Mouse (Mus musculus): ENCODE data around the gene Unc5b. TPM values are rescaled to one million over a fixed set of nuclear protein-coding genes. Genes with fewer than 3 reads are reported as not detected.

The Unc5b gene
- total and polyA plus RNA-seq, 3 experiments, result 0.04 to 0.21 (median 0.06) TPM

DNA sequence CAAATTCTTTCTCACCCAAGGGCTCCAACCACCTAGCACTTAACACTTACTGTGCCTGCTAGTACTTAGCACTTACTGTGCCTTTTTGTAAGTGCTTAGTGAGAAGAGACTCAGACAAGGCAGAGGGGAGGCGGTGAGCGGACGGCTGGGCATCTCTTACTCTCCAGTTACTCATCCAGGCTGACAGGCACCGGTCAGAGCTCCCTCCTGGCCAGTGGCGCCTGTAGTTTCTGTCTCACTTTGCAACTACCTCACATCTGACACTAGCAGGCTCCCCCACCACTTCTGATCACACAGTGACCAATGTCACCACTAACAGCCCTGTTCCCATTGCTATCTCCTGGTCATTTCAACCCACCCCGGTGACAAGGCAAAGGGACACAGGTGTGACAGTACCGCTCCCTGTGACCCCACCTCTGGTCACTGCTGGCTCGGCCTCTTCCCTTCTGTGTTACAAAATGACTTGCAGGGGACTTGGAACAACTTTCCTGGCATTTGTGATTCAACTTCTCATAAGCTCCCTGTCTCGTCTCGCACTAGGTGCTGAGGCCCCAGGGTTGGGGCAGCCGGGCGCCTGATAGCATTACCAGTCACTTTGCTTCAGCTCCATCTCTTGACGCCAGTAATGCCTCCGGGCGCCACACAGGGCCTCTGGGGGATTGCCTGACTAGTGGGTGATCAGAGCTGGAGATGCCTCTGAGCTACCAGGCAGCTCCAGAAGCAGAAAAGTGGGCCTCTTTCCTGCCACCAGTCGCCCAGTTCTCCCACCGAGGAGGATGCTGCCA lies 8.5 kb downstream of the Unc5b start:
- H3K4me2 ChIP-seq (ENCODE audit: insufficient read depth, low read depth, poor library complexity, severe bottlenecking), result no peak overlapping the region

DNA sequence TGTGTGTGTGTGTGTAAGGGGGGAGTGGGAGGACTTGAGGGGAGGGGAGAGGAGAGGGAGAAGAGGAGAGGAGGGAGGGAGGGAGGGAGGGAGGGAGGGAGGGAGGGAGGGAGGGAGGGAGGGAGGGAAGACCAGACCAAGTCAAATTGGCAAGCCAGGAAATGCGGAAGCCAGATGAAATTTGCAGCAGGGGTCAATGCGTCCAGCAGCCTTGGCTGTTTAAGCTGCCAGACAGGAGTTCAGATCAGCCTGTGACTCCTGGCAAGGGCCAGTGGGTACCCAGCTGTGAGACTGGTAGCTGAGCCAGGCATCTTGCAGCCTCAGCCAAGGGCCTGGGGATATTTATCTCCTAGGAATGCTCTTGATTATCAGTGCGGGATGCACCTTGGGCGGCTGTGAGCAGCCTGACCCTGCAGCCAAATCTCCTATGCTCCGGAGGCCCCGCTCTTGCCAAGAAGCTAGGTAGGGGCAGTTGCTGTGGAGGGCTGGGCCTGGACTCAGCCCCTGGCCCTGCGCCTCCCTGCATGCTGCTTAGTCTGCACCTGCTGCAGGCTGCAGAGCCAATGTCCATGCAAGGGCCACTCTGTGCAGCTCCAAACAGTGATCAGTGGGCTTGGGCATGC lies 9.5 kb downstream of the Unc5b start:
- dilution Hi-C loops (cut with MboI; ENCODE audit: extremely low pct_ligation_motif_present, extremely low pct_unique_long_range_greater_than_20kb, low sequenced_read_pairs), result no loop called here
- Histone ChIP-seq H3K4me2 (ENCODE audit: insufficient read depth, low read depth, poor library complexity, severe bottlenecking) (no peak overlapping the region), H3K9ac (ENCODE audit: insufficient read depth, low read depth) (no peak overlapping the region), H3K27me3 (replicated peaks) (peaks cover 92% of the 10 kb centered on the region), H3K27ac (ENCODE audit: insufficient read depth, low read depth) (no peak overlapping the region), H3K4me3 (replicated peaks in 1 of 3; ENCODE audit: low read depth in 2 of 3, low read length in 2 of 3, poor library complexity in 1 of 3) (no peak overlapping the region), H3K36me3 (replicated peaks in 1 of 2; ENCODE audit: control insufficient read depth in 1 of 2, insufficient read depth in 1 of 2, low read length in 1 of 2) (no peaks in the 10 kb centered on the region), H3K79me2 (replicated peaks; ENCODE audit: control insufficient read depth, extremely low read depth, insufficient read depth, poor library complexity, severe bottlenecking) (no peaks in the 10 kb centered on the region), H3K9me3 (replicated peaks; ENCODE audit: low read length) (no peaks in the 10 kb centered on the region), H3K4me1 (ENCODE audit: control insufficient read depth in 1 of 2, insufficient read depth in 2 of 2) (no peaks in the 10 kb centered on the region)
- in situ Hi-C loops (cut with MboI; ENCODE audit: low pct_ligation_motif_present, low pct_unique_long_range_greater_than_20kb, low sequenced_read_pairs), result no loop called here
- TF ChIP-seq CHD1 (IDR thresholded peaks at IDR 0.05; ENCODE audit: low read depth, low read length) (no peak), ZNF384 (IDR thresholded peaks at IDR 0.05; ENCODE audit: low read depth, low read length) (no peak), GABPA (IDR thresholded peaks at IDR 0.05; ENCODE audit: insufficient replicate concordance, low read depth, low read length) (no peak), PAX5 (IDR thresholded peaks at IDR 0.05; ENCODE audit: low read length) (no peak), KAT2A (IDR thresholded peaks at IDR 0.05; ENCODE audit: insufficient replicate concordance, low read length) (no peak), ZKSCAN1 (IDR thresholded peaks at IDR 0.05; ENCODE audit: borderline replicate concordance, low read depth, low read length) (no peak), ELF1 (IDR thresholded peaks at IDR 0.05; ENCODE audit: low read depth, low read length) (no peak), RCOR1 (conservative IDR thresholded peaks at IDR 0.05; ENCODE audit: low read depth, low read length) (no peak), NELFE (IDR thresholded peaks at IDR 0.05; ENCODE audit: low read depth, low read length) (no peak), MYC (IDR thresholded peaks at IDR 0.05; ENCODE audit: low read depth, low read length) (no peak), USF2 (conservative IDR thresholded peaks at IDR 0.05; ENCODE audit: low read depth, low read length) (no peak), POLR2A (IDR thresholded peaks at IDR 0.05; ENCODE audit: low read depth, low read length) (no peak), MAFK (IDR thresholded peaks at IDR 0.05; ENCODE audit: insufficient replicate concordance, low read length) (no peak), TCF12 (IDR thresholded peaks at IDR 0.05; ENCODE audit: low read depth, low read length) (no peak), MAX (IDR thresholded peaks at IDR 0.05; ENCODE audit: low read length) (no peak), SMC3 (IDR thresholded peaks at IDR 0.05; ENCODE audit: low read depth, low read length) (no peak)
- no peak for DNase-seq (ENCODE audit: extremely low read depth)

More for the DNA sequence above, 8.5 kb downstream of the Unc5b start:
- H3K27ac ChIP-seq (ENCODE audit: insufficient read depth, low read depth), result no peak overlapping the region
- H3K9ac ChIP-seq (ENCODE audit: insufficient read depth, low read depth), result no peak overlapping the region
- H3K36me3 ChIP-seq (replicated peaks in 1 of 2; ENCODE audit: control insufficient read depth in 1 of 2, insufficient read depth in 1 of 2, low read length in 1 of 2), result no peaks in the 10 kb centered on the region
- H3K79me2 ChIP-seq (replicated peaks; ENCODE audit: control insufficient read depth, extremely low read depth, insufficient read depth, poor library complexity, severe bottlenecking), result no peaks in the 10 kb centered on the region
- DNase-seq (ENCODE audit: extremely low read depth), result no peak
- in situ Hi-C loops (cut with MboI; ENCODE audit: low pct_ligation_motif_present, low pct_unique_long_range_greater_than_20kb, low sequenced_read_pairs) (no loop called here), dilution Hi-C loops (cut with MboI; ENCODE audit: extremely low pct_ligation_motif_present, extremely low pct_unique_long_range_greater_than_20kb, low sequenced_read_pairs) (no loop called here)
- no peaks in the 10 kb centered on the region for H3K9me3 ChIP-seq (replicated peaks; ENCODE audit: low read length)
- no peaks in the 10 kb centered on the region for H3K4me1 ChIP-seq (ENCODE audit: control insufficient read depth in 1 of 2, insufficient read depth in 2 of 2)
- no peak overlapping the region for H3K4me3 ChIP-seq (replicated peaks in 1 of 3; ENCODE audit: low read depth in 2 of 3, low read length in 2 of 3, poor library complexity in 1 of 3)
- H3K27me3 ChIP-seq (replicated peaks), result peaks cover 89% of the 10 kb centered on the region
- TF ChIP-seq HCFC1 (IDR thresholded peaks at IDR 0.05; ENCODE audit: low read depth, low read length) (no peak), MAFK (IDR thresholded peaks at IDR 0.05; ENCODE audit: insufficient replicate concordance, low read length) (no peak), SIN3A (IDR thresholded peaks at IDR 0.05; ENCODE audit: low read length) (no peak), IRF4 (IDR thresholded peaks at IDR 0.05; ENCODE audit: low read depth, low read length) (no peak), RAD21 (IDR thresholded peaks at IDR 0.05; ENCODE audit: low read depth, low read length) (no peak), PAX5 (IDR thresholded peaks at IDR 0.05; ENCODE audit: low read length) (no peak), ZMIZ1 (IDR thresholded peaks at IDR 0.05; ENCODE audit: low read depth, low read length) (no peak), CHD2 (IDR thresholded peaks at IDR 0.05; ENCODE audit: low read length) (no peak), BHLHE40 (IDR thresholded peaks at IDR 0.05; ENCODE audit: low read depth, low read length) (no peak), POLR2A (IDR thresholded peaks at IDR 0.05; ENCODE audit: low read depth, low read length) (no peak), MAX (IDR thresholded peaks at IDR 0.05; ENCODE audit: low read length) (no peak)
